Mouse (Mus musculus) heart, postnatal 10 days (tissue): ENCODE measurements around the gene Olfr345. TPM values are rescaled to one million over a fixed set of nuclear protein-coding genes. Genes with fewer than 3 reads are reported as not detected.

Experiments
- DNase-seq, 2 experiments: peaks; one replicate each; pipeline ENCODE4 v3.0.0; 2021
- intact Hi-C: fragments of 180-260 bp; cut with DNase I; formaldehyde crosslinking; loops from one replicate; pipeline ENCODE4 v1.15.1; 2025
- total RNA-seq, 2 experiments: library from RNA; stranded (reverse); gene quantifications; 2 replicates each; pipeline ENCODE4 v1.2.3; 2021

The Olfr345 gene
- not detected for total RNA-seq

DNA sequence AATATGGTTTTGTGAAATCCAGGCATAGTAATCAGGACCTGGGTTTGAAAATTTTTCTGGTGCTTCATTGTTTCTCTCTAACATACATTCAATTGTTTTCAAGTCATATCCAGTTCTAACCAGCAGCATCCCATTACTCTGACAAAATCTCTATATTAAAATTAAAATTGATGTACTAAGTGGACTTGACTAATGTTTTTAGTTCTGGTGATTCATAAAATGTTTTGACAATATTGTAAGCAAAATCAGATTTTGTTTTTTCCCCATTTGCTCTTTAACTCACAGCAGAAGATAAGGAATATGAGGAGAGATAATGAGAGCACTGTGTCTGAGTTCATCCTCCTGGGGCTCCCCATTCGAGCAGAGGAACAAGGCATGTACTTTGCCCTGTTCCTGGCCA is at the start of gene Olfr345:
TSS of gene Olfr345 (plus strand) at position 301 of the 400 bp plus-strand sequence.
- intact Hi-C loops, result no loop called here
- no peak for DNase-seq

DNA sequence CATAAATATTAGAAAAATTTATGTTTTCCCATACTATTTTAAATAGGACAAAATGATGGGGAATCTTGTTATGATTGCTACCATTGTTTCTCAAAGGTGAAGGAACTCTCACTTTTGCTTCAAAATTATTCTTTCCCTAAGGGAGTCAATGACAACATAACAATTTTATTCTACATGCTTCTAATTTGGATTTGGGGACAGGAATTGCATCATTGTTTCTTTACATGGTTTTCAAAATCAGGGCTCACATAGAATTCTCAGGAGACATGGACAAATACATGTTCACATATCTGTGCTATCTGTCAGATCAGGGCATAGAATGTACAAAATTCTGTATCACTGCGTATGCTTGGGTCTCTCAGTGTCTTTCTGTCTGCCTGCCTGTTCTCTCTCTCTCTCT is 45.6 kb downstream of the Olfr345 start, which contains the start of gene Olfr346:
TSS of gene Olfr346 (plus strand) at position 301 of the 400 bp plus-strand sequence.
- DNase-seq, result no peak
- intact Hi-C loops, result no loop called here

Other genes with a start within 250 kb of the Olfr345 start
- not detected for gene Olfr339, start 221.1 kb upstream of the Olfr345 start, total RNA-seq
- not detected for gene Olfr340, start 187.5 kb upstream of the Olfr345 start, total RNA-seq
- not detected for gene Olfr341, start 157.6 kb upstream of the Olfr345 start, total RNA-seq
- gene Olfr342, start 115.0 kb upstream of the Olfr345 start, total RNA-seq, result not detected
- not detected for gene Olfr344, start 73.4 kb upstream of the Olfr345 start, total RNA-seq
- gene Olfr346, start 45.7 kb downstream of the Olfr345 start, total RNA-seq, result not detected
- not detected for gene Olfr347, start 91.9 kb downstream of the Olfr345 start, total RNA-seq
- not detected for gene Olfr348, start 144.2 kb downstream of the Olfr345 start, total RNA-seq
- not detected for gene Olfr50, start 150.5 kb downstream of the Olfr345 start, total RNA-seq
- gene Olfr3, start 177.0 kb downstream of the Olfr345 start, total RNA-seq, result not detected
- gene Olfr350, start 206.3 kb downstream of the Olfr345 start, total RNA-seq, result not detected
- not detected for gene Olfr351, start 222.6 kb downstream of the Olfr345 start, total RNA-seq
- gene Olfr352, start 228.4 kb downstream of the Olfr345 start, total RNA-seq, result not detected